Mouse (Mus musculus): ENCODE measurements around the gene Bnc1.

GRCm38 (mm10) chr7:82012472-82012871 lies 20.4 kb upstream of the Bnc1 start:
- TF ChIP-seq CTCF (IDR thresholded peaks at IDR 0.05; ENCODE audit: extremely low read depth, insufficient read depth, low read length) (no peak), POLR2A (IDR thresholded peaks at IDR 0.05; ENCODE audit: extremely low read depth, insufficient read depth, low read length) (no peak)

Measured in cortical plate, adult 2 months (tissue).